Mouse (Mus musculus) 3T3-L1 (cell line): ENCODE results near the gene Sprn.

ENCODE experiments used
- DNase-seq: peaks from one replicate; pipeline ENCODE4 v3.0.0-alpha.2; 2015; ENCODE audit warnings: low read depth, low spot score

The Sprn gene

GRCm38 (mm10) chr7:140101498-140101897 is 53.2 kb downstream of the Sprn start:
- no peak for DNase-seq
